Mouse (Mus musculus) hindbrain, embryonic 14.5 days (tissue): Measurements from ENCODE around the gene Prkca. TPM values are rescaled to one million over a fixed set of nuclear protein-coding genes. Genes with fewer than 3 reads are reported as not detected.

Experiments used
- ATAC-seq: fragments of 200-750 bp; cut with Nextera tagmentation; 2 replicates; pipeline ENCODE4 v1.8.0; 2017; ENCODE audit warnings: moderate number of reproducible peaks, mild to moderate bottlenecking, moderate TSS enrichment, moderate library complexity; ENCODE audit not compliant: low FRiP score
- DNase-seq: peaks from one replicate; pipeline ENCODE4 v3.0.0-alpha.2; 2015; ENCODE audit warnings: low spot score
- H3K27ac ChIP-seq: fragments of 300-500 bp; sonication (generic); 2 replicates; pipeline ENCODE4 v1.5.1; 2014; ENCODE audit warnings: mild to moderate bottlenecking, moderate library complexity
- H3K27me3 ChIP-seq: fragments of 300-500 bp; sonication (generic); 2 replicates; pipeline ENCODE4 v1.6.1; 2014; ENCODE audit warnings: mild to moderate bottlenecking, low read length, mixed read lengths; ENCODE audit not compliant: control insufficient read depth, insufficient read depth
- H3K36me3 ChIP-seq: fragments of 300-500 bp; sonication (generic); replicated peaks from 2 replicates; pipeline ENCODE4 v1.6.1; 2014; ENCODE audit not compliant: control insufficient read depth, insufficient read depth
- H3K4me1 ChIP-seq: fragments of 300-500 bp; sonication (generic); replicated peaks from 2 replicates; pipeline ENCODE4 v1.6.1; 2014; ENCODE audit warnings: antibody characterized with exemption, low read length, mixed read lengths; ENCODE audit not compliant: control insufficient read depth, insufficient read depth
- H3K4me2 ChIP-seq: fragments of 300-500 bp; sonication (generic); replicated peaks from 2 replicates; pipeline ENCODE4 v1.6.1; 2014; ENCODE audit warnings: mild to moderate bottlenecking, moderate library complexity
- H3K4me3 ChIP-seq: fragments of 300-500 bp; sonication (generic); replicated peaks from 2 replicates; pipeline ENCODE4 v1.5.1; 2014; ENCODE audit warnings: mild to moderate bottlenecking, low read length
- H3K9ac ChIP-seq: fragments of 300-500 bp; sonication (generic); 2 replicates; pipeline ENCODE4 v1.6.1; 2014
- H3K9me3 ChIP-seq: fragments of 300-500 bp; sonication (generic); 2 replicates; pipeline ENCODE4 v1.6.1; 2016; ENCODE audit warnings: low read length; ENCODE audit not compliant: control insufficient read depth
- WGBS: fragments of 180-500 bp; shearing (Covaris S2); extraction: QIAGEN DNeasy Blood & Tissue Kit; methylation state at CpG from one replicate; pipeline ENCODE4 v1.1.7; 2014; 5-methylcytosine and 5-hydroxymethylcytosine counted together
- polyA plus RNA-seq: library from polyadenylated mRNA; unstranded; fragments of >200 nt; fragmentation: Nextera tagmentation; extraction: Ambion mirVana; gene quantifications from 2 replicates; pipeline ENCODE4 v1.2.1, GENCODE M21; 2014

Prkca gene
- polyA plus RNA-seq, 1 experiment from 2014 or later = 9.1 TPM

DNA sequence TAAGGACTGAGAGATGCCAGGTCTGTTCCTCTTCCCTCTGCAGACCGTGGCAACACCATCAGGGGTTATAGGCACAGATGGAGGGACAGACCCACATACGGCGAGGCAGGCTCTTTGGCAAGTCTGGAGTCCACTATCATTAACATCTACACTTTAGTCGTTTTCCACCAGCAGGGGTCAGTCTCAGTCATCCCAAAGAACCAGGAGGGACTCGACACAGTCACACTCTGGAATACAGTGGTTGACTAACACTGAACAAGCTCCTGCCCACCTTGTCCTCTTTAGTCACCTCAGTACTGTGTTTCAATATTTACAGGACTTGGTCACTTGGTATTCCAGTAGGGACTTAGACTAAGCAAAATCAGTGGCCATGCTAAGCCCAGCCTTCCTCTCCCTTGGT lies 215.1 kb downstream of the Prkca start:
- Histone ChIP-seq H3K4me2 (no peak overlapping the region), H3K9ac (no peak overlapping the region), H3K4me3 (no peak overlapping the region), H3K27ac (no peak overlapping the region), H3K4me1 (no peaks in the 10 kb centered on the region), H3K9me3 (no peaks in the 10 kb centered on the region), H3K27me3 (no peaks in the 10 kb centered on the region), H3K36me3 (no peaks in the 10 kb centered on the region)
- DNase-seq (peak; percentile 71), ATAC-seq (no peak)
- WGBS = 21% methylated on average over 5 of the region's 5 CpGs

DNA sequence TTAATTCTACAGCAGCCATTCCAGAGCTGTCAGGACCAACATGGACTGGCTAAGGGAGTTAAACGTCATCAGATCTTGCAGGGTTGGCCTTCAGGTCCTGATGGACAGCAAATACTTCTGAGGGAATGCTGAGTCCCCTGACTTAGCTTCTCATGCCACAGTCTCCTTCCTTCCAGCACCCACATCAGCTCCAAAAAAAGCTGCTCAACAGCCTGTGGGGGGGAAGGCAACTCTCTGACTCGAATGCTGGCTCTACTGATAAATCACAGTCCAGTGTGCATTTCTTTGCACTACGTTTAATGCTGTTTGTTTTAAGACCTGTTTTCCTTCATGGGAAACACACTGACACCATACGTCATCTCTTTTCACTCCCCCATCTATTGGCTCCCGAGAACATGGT lies 215.8 kb downstream of the Prkca start:
- Histone ChIP-seq H3K9ac (no peak overlapping the region), H3K27me3 (no peaks in the 10 kb centered on the region), H3K36me3 (no peaks in the 10 kb centered on the region), H3K4me3 (no peak overlapping the region), H3K9me3 (no peaks in the 10 kb centered on the region), H3K4me2 (no peak overlapping the region), H3K4me1 (no peaks in the 10 kb centered on the region), H3K27ac (no peak overlapping the region)
- no peak for ATAC-seq
- no peak for DNase-seq
- 91% methylated on average over 5 of the region's 5 CpGs for WGBS

DNA sequence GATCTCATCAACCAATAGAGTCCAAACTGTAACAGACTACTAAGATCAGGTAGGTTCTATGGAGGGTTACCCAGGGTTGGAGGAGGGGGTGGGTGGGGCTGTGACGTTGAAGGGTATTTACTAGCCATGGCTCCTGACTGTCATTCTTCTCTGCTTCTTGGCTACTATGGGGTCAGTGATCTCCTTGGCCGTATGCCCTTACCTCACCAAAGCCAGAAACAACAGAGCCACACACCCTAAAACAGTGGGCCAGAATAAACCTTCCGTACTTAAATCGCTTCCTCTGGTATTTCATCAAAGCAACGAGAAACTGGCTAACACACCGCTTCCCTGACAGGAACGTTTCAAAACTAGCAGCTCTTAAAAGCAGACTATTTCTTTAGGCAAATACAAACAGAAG lies 221.2 kb downstream of the Prkca start:
- WGBS = 87% methylated on average over 7 of the region's 7 CpGs
- no peak for DNase-seq
- ATAC-seq = no peak

DNA sequence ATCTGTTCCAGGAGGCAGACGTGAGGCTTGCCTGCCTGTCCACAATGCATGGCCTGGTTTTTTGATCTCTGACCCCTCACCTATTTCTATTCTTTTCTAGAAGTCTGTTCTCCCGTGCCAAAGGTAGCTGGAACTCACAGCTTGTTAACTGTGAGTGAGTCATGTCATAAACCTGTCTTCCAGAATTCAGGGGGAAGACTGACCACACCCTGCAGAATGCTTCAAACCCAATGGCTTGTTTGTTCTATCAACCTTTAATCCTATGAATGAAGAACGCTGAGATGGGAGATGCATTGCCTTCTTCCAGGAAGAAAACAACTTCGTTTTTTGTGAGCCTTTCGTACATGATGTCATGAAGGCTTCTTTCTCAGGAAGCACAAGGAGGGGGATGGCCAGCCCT lies 223.0 kb downstream of the Prkca start:
- H3K36me3 ChIP-seq = no peaks in the 10 kb centered on the region
- 79% methylated on average over 5 of the region's 5 CpGs for WGBS
- no peaks in the 10 kb centered on the region for H3K4me1 ChIP-seq
- no peak overlapping the region for H3K4me3 ChIP-seq
- ATAC-seq (no peak), DNase-seq (no peak)
- H3K9me3 ChIP-seq = no peaks in the 10 kb centered on the region
- no peaks in the 10 kb centered on the region for H3K27me3 ChIP-seq
- H3K4me2 ChIP-seq = no peak overlapping the region
- no peak overlapping the region for H3K27ac ChIP-seq
- no peak overlapping the region for H3K9ac ChIP-seq

More for the DNA sequence above, 221.2 kb downstream of the Prkca start:
- Histone ChIP-seq H3K27me3 (no peaks in the 10 kb centered on the region), H3K9me3 (no peaks in the 10 kb centered on the region), H3K27ac (no peak overlapping the region), H3K4me1 (no peaks in the 10 kb centered on the region), H3K4me2 (no peak overlapping the region), H3K36me3 (no peaks in the 10 kb centered on the region), H3K9ac (no peak overlapping the region), H3K4me3 (no peak overlapping the region)

DNA sequence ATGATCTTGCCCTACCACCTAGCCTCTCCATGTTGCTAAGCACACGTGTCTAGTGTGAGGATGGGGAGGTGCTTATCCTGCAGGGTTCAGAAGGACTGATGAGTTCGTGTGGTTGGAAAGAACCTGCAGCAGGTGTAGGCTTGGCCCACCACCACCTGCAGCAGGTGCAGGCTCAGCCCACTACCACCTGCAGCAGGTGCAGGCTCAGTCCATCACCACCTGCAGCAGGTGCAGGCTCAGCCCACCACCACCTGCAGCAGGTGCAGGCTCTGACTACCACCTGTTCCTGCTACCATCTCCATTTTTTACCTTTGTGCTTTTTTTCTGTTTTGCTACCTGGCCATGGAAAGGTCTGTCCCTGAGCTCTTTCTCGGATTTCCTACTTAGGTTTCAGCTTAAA lies 223.9 kb downstream of the Prkca start:
- 83% methylated on average over 3 of the region's 3 CpGs for WGBS
- Histone ChIP-seq H3K36me3 (no peaks in the 10 kb centered on the region), H3K4me1 (no peaks in the 10 kb centered on the region), H3K4me2 (no peak overlapping the region), H3K27me3 (no peaks in the 10 kb centered on the region), H3K27ac (no peak overlapping the region), H3K9me3 (no peaks in the 10 kb centered on the region), H3K4me3 (no peak overlapping the region), H3K9ac (no peak overlapping the region)
- DNase-seq (no peak), ATAC-seq (no peak)

DNA sequence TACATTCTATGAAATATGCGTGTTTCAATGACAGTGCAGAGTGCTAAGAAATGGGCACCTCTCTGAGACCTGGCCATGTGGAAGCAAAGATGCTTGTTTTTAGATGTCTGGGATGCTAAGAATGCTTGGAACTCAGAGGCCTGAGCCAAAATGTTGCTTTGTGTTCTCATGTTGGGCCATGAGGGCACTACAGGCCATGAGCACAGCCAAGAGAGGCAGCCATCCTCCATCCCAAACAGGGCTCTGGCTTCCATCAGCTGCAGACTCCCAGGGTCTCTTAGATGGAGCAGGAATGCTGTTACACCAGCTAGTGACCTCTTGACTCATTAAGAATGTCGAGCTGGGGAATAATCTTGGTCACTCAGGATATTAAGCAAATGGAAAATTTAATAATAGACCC lies 224.9 kb downstream of the Prkca start:
- no peaks in the 10 kb centered on the region for H3K4me1 ChIP-seq
- H3K36me3 ChIP-seq = no peaks in the 10 kb centered on the region
- no peak for ATAC-seq
- 84% methylated on average over 2 of the region's 2 CpGs for WGBS
- H3K9ac ChIP-seq = no peak overlapping the region
- no peak for DNase-seq
- no peak overlapping the region for H3K4me2 ChIP-seq
- no peak overlapping the region for H3K27ac ChIP-seq
- H3K4me3 ChIP-seq = no peak overlapping the region
- H3K27me3 ChIP-seq = no peaks in the 10 kb centered on the region
- H3K9me3 ChIP-seq = no peaks in the 10 kb centered on the region

DNA sequence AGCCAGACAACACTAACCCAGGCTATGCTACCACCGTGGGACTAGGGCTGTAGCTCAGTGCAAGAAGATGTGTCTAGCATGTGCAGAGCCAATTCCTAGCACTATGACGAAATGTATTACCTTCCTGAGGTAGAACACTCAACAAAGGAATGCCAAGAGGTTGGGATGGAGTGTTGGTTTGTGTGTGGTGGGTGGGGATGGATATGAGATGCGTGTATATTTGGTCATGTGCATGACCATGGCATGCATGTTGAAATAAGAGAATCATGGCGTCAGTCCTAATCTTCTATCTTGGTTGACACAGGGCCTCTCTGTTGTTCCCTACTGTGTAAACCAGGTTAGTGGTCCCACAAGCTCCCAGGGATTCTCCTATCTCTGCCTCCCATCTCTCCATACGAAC lies 225.5 kb downstream of the Prkca start:
- 93% methylated on average over 5 of the region's 5 CpGs for WGBS

DNA sequence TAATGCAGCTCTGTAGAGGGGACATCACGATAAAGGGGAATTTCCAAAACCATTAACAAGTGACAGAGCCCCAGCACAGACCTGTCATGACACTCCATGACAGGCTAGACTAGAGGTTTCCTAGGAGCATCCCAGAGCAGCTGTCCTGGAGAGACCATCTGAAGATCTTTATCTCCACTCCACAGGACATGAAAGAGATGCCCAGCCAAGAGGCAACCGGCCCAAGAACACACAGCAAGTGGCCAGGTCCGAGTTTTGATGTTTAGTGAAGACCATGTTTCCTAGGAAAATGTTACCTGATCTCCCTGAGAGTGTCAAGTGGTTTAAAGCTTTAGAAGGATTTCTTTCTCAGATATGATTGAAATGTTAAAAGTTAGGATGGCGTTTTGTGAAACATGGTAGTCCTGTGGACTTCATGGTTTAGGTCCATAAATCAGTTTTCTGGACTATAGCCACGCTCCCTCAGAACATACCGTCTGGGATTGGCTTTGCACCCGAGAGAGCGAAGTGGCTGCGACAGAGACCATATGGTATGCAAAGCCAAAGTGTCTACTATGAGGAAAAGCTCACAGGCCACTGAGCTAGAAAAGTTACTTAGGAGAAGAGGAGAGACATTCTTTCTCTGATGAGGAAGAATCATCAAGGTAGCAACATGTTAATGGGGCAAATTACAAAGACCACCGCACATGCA lies 226.2 kb downstream of the Prkca start:
- Histone ChIP-seq H3K9me3 (no peaks in the 10 kb centered on the region), H3K27me3 (no peaks in the 10 kb centered on the region), H3K4me3 (no peak overlapping the region), H3K4me2 (no peak overlapping the region), H3K36me3 (no peaks in the 10 kb centered on the region), H3K4me1 (no peaks in the 10 kb centered on the region), H3K27ac (no peak overlapping the region), H3K9ac (no peak overlapping the region)
- 82% methylated on average over 10 of the region's 10 CpGs for WGBS
- ATAC-seq (no peak), DNase-seq (no peak)

More for the DNA sequence above, 225.5 kb downstream of the Prkca start:
- no peaks in the 10 kb centered on the region for H3K36me3 ChIP-seq
- ATAC-seq (no peak), DNase-seq (no peak)
- no peak overlapping the region for H3K4me2 ChIP-seq
- H3K4me3 ChIP-seq = no peak overlapping the region
- no peak overlapping the region for H3K27ac ChIP-seq
- H3K9me3 ChIP-seq = no peaks in the 10 kb centered on the region
- H3K27me3 ChIP-seq = no peaks in the 10 kb centered on the region
- no peak overlapping the region for H3K9ac ChIP-seq
- H3K4me1 ChIP-seq = no peaks in the 10 kb centered on the region

DNA sequence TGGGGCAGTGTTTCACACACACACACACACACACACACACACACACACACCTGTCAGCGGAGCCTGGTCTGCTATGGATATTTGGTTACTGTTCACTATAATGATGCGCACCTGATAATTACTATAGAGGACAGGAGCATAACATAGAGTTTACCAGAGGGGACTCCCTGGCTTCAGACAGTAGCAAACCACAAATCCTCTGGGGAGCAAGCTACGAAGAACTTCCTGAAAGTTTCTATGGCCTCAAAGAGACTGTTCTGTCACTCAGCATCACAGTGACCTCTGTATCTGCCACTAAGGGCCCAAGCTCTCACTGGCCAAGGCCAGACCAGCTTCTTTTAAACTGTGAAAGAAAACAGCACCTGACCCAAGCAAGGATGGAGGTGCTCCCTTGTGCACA lies 229.6 kb downstream of the Prkca start:
- H3K4me1 ChIP-seq = no peaks in the 10 kb centered on the region
- no peak overlapping the region for H3K27ac ChIP-seq
- WGBS = 90% methylated on average over 3 of the region's 3 CpGs
- no peak overlapping the region for H3K4me3 ChIP-seq
- H3K9me3 ChIP-seq = no peaks in the 10 kb centered on the region
- no peak overlapping the region for H3K4me2 ChIP-seq
- ATAC-seq (no peak), DNase-seq (no peak)
- no peaks in the 10 kb centered on the region for H3K27me3 ChIP-seq
- H3K9ac ChIP-seq = no peak overlapping the region
- no peaks in the 10 kb centered on the region for H3K36me3 ChIP-seq

DNA sequence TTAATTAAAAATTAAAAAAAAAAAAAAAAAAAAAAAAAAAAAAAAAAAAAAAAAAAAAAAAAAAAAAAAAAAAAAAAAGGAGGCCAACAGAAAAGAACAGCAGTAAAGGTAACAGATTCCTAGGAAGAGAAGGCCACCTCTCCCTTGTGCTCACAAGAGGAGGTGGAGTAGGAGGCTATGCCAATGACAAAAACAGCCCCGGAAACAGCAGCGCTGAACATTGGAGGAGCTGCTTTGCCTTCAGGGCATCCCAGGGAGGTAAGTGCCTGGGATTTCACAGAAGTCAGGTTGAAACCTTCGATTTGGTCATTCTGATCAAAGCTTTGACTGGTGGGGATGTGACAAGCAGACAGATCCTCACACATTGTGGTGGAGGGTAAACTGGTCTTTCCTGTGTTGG lies 231.3 kb downstream of the Prkca start:
- Histone ChIP-seq H3K27ac (no peak overlapping the region), H3K9me3 (no peaks in the 10 kb centered on the region), H3K27me3 (no peaks in the 10 kb centered on the region), H3K4me3 (no peak overlapping the region), H3K36me3 (no peaks in the 10 kb centered on the region), H3K4me1 (no peaks in the 10 kb centered on the region), H3K9ac (no peak overlapping the region), H3K4me2 (no peak overlapping the region)
- ATAC-seq (no peak), DNase-seq (no peak)
- 61% methylated on average over 3 of the region's 3 CpGs for WGBS
